In the genomic region with DNA sequence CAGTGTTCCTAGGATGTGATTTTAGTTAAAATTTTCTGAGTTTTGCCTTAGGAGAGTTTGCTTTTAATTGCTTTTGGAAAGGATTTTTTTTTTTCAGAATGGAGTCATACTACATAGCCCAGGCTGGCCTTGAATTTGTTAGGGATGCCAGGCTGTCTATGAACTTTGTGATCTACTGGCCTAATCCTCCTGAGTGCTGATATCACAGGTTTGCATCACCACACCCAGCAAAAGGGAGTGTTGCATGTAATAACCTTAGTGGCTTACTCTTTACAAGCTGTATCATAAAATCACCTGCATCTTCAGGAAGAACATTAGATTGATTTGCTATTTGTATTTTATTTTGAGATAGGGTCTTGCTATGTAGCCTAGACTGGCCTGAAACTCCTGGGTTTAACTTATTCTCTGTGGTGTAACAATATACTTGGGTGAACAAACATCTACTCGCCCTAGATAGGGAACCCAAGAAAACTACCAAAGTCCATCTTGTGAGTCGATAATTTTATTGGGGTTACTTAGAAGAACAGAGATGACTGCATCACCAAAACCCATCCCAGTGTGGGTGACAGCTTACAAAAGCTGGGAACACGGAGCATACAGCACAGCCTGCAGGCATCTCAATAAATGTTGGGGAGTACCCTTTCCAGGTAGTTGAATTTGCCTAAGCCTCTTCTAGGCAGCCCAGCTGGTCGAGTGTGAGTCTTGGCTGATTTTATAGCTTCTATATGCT, we compare ENCODE assay signal across 25 mouse cellular contexts.
"Had no signal": no experiment of that assay in that cellular context is flagged by ENCODE, and none has a peak within 500 bp of the region (broad histone marks: within the 10 kb centered on the region; RNA-seq: fewer than 3 reads in every experiment).

No protein-coding gene starts in this region.

- H3K27ac ChIP-seq: heart, adult 2 months; heart, embryonic 13.5 days; heart, embryonic 15.5 days; hindbrain, embryonic 13.5 days; hindbrain, embryonic 15.5 days; hindbrain, postnatal 0 days; kidney, postnatal 0 days; layer of hippocampus, adult 2 months; left cerebral cortex, adult 2 months; limb, embryonic 10.5 days; limb, embryonic 12.5 days; liver, embryonic 13.5 days; liver, embryonic 15.5 days had no signal

- ATAC-seq: hindbrain, postnatal 0 days had no signal

- H3K36me3 ChIP-seq: heart, embryonic 13.5 days; heart, embryonic 15.5 days; hindbrain, embryonic 13.5 days; hindbrain, embryonic 15.5 days; limb, embryonic 10.5 days; limb, embryonic 12.5 days; liver, embryonic 13.5 days; liver, embryonic 15.5 days had no signal

- H3K4me1 ChIP-seq: heart, embryonic 13.5 days; heart, embryonic 15.5 days; hindbrain, embryonic 13.5 days; hindbrain, embryonic 15.5 days; limb, embryonic 12.5 days; liver, embryonic 13.5 days; liver, embryonic 15.5 days had no signal

- H3K9me3 ChIP-seq: heart, embryonic 13.5 days; heart, embryonic 15.5 days; hindbrain, embryonic 13.5 days; hindbrain, embryonic 15.5 days; limb, embryonic 10.5 days; limb, embryonic 12.5 days; liver, embryonic 13.5 days; liver, embryonic 15.5 days had no signal

- DNase-seq: gastrocnemius, postnatal 14 days; gastrocnemius, postnatal 36 days; heart, adult 11 months; heart, adult 2 months; heart, postnatal 14 days; heart, postnatal 36 days; kidney, adult 18-20 months; kidney, adult 8-10 months; kidney, postnatal 14 days; kidney, postnatal 36 days; liver; liver, embryonic 13.5 days had no signal

- H3K4me3 ChIP-seq: heart, adult 2 months; heart, embryonic 13.5 days; heart, embryonic 15.5 days; hindbrain, embryonic 13.5 days; hindbrain, embryonic 15.5 days; layer of hippocampus, adult 2 months; left cerebral cortex, adult 2 months; limb, embryonic 10.5 days; limb, embryonic 12.5 days; liver, embryonic 13.5 days; liver, embryonic 15.5 days had no signal

- H3K9ac ChIP-seq: heart, embryonic 13.5 days; heart, embryonic 15.5 days; hindbrain, embryonic 13.5 days; hindbrain, embryonic 15.5 days; limb, embryonic 12.5 days; liver, embryonic 13.5 days; liver, embryonic 15.5 days had no signal

- H3K4me2 ChIP-seq: heart, embryonic 11.5 days; heart, embryonic 13.5 days; heart, embryonic 15.5 days; hindbrain, embryonic 13.5 days; hindbrain, embryonic 15.5 days; limb, embryonic 12.5 days; liver, embryonic 11.5 days; liver, embryonic 13.5 days; liver, embryonic 15.5 days had no signal

- H3K27me3 ChIP-seq: heart, embryonic 15.5 days; hindbrain, embryonic 15.5 days; liver, embryonic 13.5 days; liver, embryonic 15.5 days had no signal
